Mouse (Mus musculus): ENCODE measurements around the gene Enthd1. TPM values are rescaled to one million over a fixed set of nuclear protein-coding genes. Genes with fewer than 3 reads are reported as not detected.

Enthd1 gene
- polyA plus RNA-seq (2012; rRNA removed) (not detected in 2 replicates), polyA plus RNA-seq (2014; fragmentation: Nextera tagmentation; extraction: Ambion mirVana) (not detected in 2 replicates)

- no peak within 1 kb of the TSS for H3K9ac ChIP-seq (replicated peaks)
- no peak for TF ChIP-seq CTCF (IDR thresholded peaks at IDR 0.05; ENCODE audit: low read depth)
- TF ChIP-seq EP300 (IDR thresholded peaks at IDR 0.05; ENCODE audit: low read depth), result no peak
- no peaks in the 10 kb centered on the region for H3K36me3 ChIP-seq (replicated peaks; ENCODE audit: control insufficient read depth, insufficient read depth, low read depth)
- ATAC-seq (ENCODE audit: insufficient read depth), result no peak
- no peaks in the 10 kb centered on the region for H3K4me1 ChIP-seq (replicated peaks; ENCODE audit: control insufficient read depth in 2 of 2, insufficient read depth in 2 of 2, low read length in 1 of 2)
- H3K4me3 ChIP-seq (ENCODE audit: insufficient read depth in 1 of 2, low read depth in 2 of 2, low read length in 2 of 2), result no peak within 1 kb of the TSS
- no peaks in the 10 kb centered on the region for H3K9me3 ChIP-seq (ENCODE audit: control insufficient read depth, low read length)
- peaks cover 3% of the 10 kb centered on the region for H3K27me3 ChIP-seq (ENCODE audit: control insufficient read depth, insufficient read depth, low read length)
- DNase-seq (ENCODE audit: low read depth in 3 of 3, low spot score in 3 of 3), result no peak
- no peak within 1 kb of the TSS for H3K27ac ChIP-seq
- 57% methylated on average over 19 of the region's 19 CpGs for WGBS (ENCODE audit: insufficient replicate concordance)
- H3K4me2 ChIP-seq (ENCODE audit: low read depth), result no peak within 1 kb of the TSS
Observed at GRCm38 (mm10) chr15:80565106-80565665, at the start of gene Enthd1. TSS of gene Enthd1 (minus strand) at chr15:80565156.

GRCm38 (mm10) chr15:80613904-80614303 lies 48.9 kb upstream of the Enthd1 start:
- H3K4me2 ChIP-seq (ENCODE audit: low read depth), result no peak overlapping the region
- no peaks in the 10 kb centered on the region; the same call in 1 of the 2 replicates for H3K27me3 ChIP-seq (ENCODE audit: control insufficient read depth, insufficient read depth, low read length)
- no peak overlapping the region for H3K4me3 ChIP-seq (ENCODE audit: insufficient read depth in 1 of 2, low read depth in 2 of 2, low read length in 2 of 2)
- H3K4me1 ChIP-seq (replicated peaks; ENCODE audit: control insufficient read depth in 2 of 2, insufficient read depth in 2 of 2, low read length in 1 of 2), result peaks cover 14 to 26% of the 10 kb centered on the region in 2 experiments
- 38% methylated on average over 5 of the region's 5 CpGs for WGBS (ENCODE audit: insufficient replicate concordance)
- no peak overlapping the region for H3K9ac ChIP-seq (replicated peaks)
- H3K9me3 ChIP-seq (ENCODE audit: control insufficient read depth, low read length), result no peaks in the 10 kb centered on the region
- H3K36me3 ChIP-seq (replicated peaks; ENCODE audit: control insufficient read depth, insufficient read depth, low read depth), result no peaks in the 10 kb centered on the region
- ATAC-seq (ENCODE audit: insufficient read depth) (no peak), DNase-seq (ENCODE audit: low read depth in 3 of 3, low spot score in 3 of 3) (no peak)
- TF ChIP-seq EP300 (IDR thresholded peaks at IDR 0.05; ENCODE audit: low read depth) (no peak), CTCF (IDR thresholded peaks at IDR 0.05; ENCODE audit: low read depth) (no peak)
- H3K27ac ChIP-seq, result no peak overlapping the region

GRCm38 (mm10) chr15:80611478-80611877 lies 46.5 kb upstream of the Enthd1 start:
- Histone ChIP-seq H3K4me2 (ENCODE audit: low read depth) (no peak overlapping the region), H3K9me3 (ENCODE audit: control insufficient read depth, low read length) (no peaks in the 10 kb centered on the region), H3K4me3 (ENCODE audit: insufficient read depth in 1 of 2, low read depth in 2 of 2, low read length in 2 of 2) (no peak overlapping the region), H3K27ac (no peak overlapping the region), H3K4me1 (replicated peaks; ENCODE audit: control insufficient read depth in 2 of 2, insufficient read depth in 2 of 2, low read length in 1 of 2) (peaks cover 11 to 22% of the 10 kb centered on the region in 2 experiments), H3K9ac (replicated peaks) (no peak overlapping the region), H3K27me3 (ENCODE audit: control insufficient read depth, insufficient read depth, low read length) (no peaks in the 10 kb centered on the region; the same call in 1 of the 2 replicates), H3K36me3 (replicated peaks; ENCODE audit: control insufficient read depth, insufficient read depth, low read depth) (no peaks in the 10 kb centered on the region)
- 62% methylated on average over 5 of the region's 5 CpGs for WGBS (ENCODE audit: insufficient replicate concordance)
- ATAC-seq (ENCODE audit: insufficient read depth) (no peak), DNase-seq (ENCODE audit: low read depth in 3 of 3, low spot score in 3 of 3) (no peak)
- TF ChIP-seq CTCF (IDR thresholded peaks at IDR 0.05; ENCODE audit: low read depth) (no peak), EP300 (IDR thresholded peaks at IDR 0.05; ENCODE audit: low read depth) (no peak)

GRCm38 (mm10) chr15:80610335-80610734 lies 45.4 kb upstream of the Enthd1 start:
- no peak for ATAC-seq (ENCODE audit: insufficient read depth)

GRCm38 (mm10) chr15:80607970-80608369 lies 43.0 kb upstream of the Enthd1 start:
- H3K4me2 ChIP-seq (ENCODE audit: low read depth), result no peak overlapping the region
- no peak overlapping the region for H3K4me3 ChIP-seq (ENCODE audit: insufficient read depth in 1 of 2, low read depth in 2 of 2, low read length in 2 of 2)
- H3K4me1 ChIP-seq (replicated peaks; ENCODE audit: control insufficient read depth in 2 of 2, insufficient read depth in 2 of 2, low read length in 1 of 2), result peaks cover 11 to 15% of the 10 kb centered on the region in 2 experiments
- H3K9me3 ChIP-seq (ENCODE audit: control insufficient read depth, low read length), result no peaks in the 10 kb centered on the region
- no peak overlapping the region for H3K9ac ChIP-seq (replicated peaks)
- H3K27me3 ChIP-seq (ENCODE audit: control insufficient read depth, insufficient read depth, low read length), result no peaks in the 10 kb centered on the region; the same call in 1 of the 2 replicates
- no peak for TF ChIP-seq EP300 (IDR thresholded peaks at IDR 0.05; ENCODE audit: low read depth)
- ATAC-seq (ENCODE audit: insufficient read depth) (no peak), DNase-seq (ENCODE audit: low read depth in 3 of 3, low spot score in 3 of 3) (no peak)
- no peaks in the 10 kb centered on the region for H3K36me3 ChIP-seq (replicated peaks; ENCODE audit: control insufficient read depth, insufficient read depth, low read depth)
- H3K27ac ChIP-seq, result no peak overlapping the region
- WGBS (ENCODE audit: insufficient replicate concordance), result 67% methylated on average over 3 of the region's 3 CpGs

More at GRCm38 (mm10) chr15:80610335-80610734, 45.4 kb upstream of the Enthd1 start:
- Histone ChIP-seq H3K9ac (replicated peaks) (0 out of 2 replicates have a peak overlapping the region, but pooled peaks have one; percentile 13), H3K36me3 (replicated peaks; ENCODE audit: control insufficient read depth, insufficient read depth, low read depth) (no peaks in the 10 kb centered on the region), H3K4me2 (ENCODE audit: low read depth) (no peak overlapping the region; the same call in 1 of the 2 replicates), H3K9me3 (ENCODE audit: control insufficient read depth, low read length) (no peaks in the 10 kb centered on the region), H3K27ac (no peak overlapping the region), H3K4me1 (replicated peaks; ENCODE audit: control insufficient read depth in 2 of 2, insufficient read depth in 2 of 2, low read length in 1 of 2) (peaks cover 11 to 17% of the 10 kb centered on the region in 2 experiments), H3K4me3 (ENCODE audit: insufficient read depth in 1 of 2, low read depth in 2 of 2, low read length in 2 of 2) (no peak overlapping the region), H3K27me3 (ENCODE audit: control insufficient read depth, insufficient read depth, low read length) (no peaks in the 10 kb centered on the region; the same call in 1 of the 2 replicates)
- TF ChIP-seq EP300 (IDR thresholded peaks at IDR 0.05; ENCODE audit: low read depth), result no peak
- no peak for TF ChIP-seq CTCF (IDR thresholded peaks at IDR 0.05; ENCODE audit: low read depth)
- 20% methylated on average over 2 of the region's 2 CpGs for WGBS (ENCODE audit: insufficient replicate concordance)
- DNase-seq (ENCODE audit: low read depth in 3 of 3, low spot score in 3 of 3), result no peak

All from liver, embryonic 14.5 days (tissue).